ENCODE assay signal across 12 mouse cellular contexts in genomic region chr2:168333552-168334240, GRCm38 (mm10). TPM values are rescaled to one million over a fixed set of nuclear protein-coding genes. Genes with fewer than 3 reads are reported as not detected.
A peak's percentile ranks its signal among the peaks of the same experiment; 100 is the strongest.
DNase-seq lines count a peak whose midpoint lies in the region.
"Had no signal": no experiment of that assay in that cellular context is flagged by ENCODE, and none has a peak within 500 bp of the region (broad histone marks: within the 10 kb centered on the region; RNA-seq: fewer than 3 reads in every experiment).

No protein-coding gene starts in this region.

- intact Hi-C loops in left cerebral cortex, postnatal 10 days (cut with DNase I) = loop anchor here (5.0 kb wide), 1 partner anchor 109 kb away; no protein-coding TSS in a partner anchor

- peak; percentile 7 to 10 for DNase-seq in heart, adult 18-20 months
- DNase-seq in heart, adult 8-10 months (ENCODE audit: low spot score) = no peak
- DNase-seq in urinary bladder, postnatal 25 days (ENCODE audit: low spot score) = peak; percentile 9
- no peak for DNase-seq in urinary bladder, adult 2 months (ENCODE audit: low spot score)
- peak; percentile 22 for DNase-seq in lung, postnatal 14 days
- DNase-seq in right cerebral cortex, adult 18-20 months = no peak
- DNase-seq in kidney, postnatal 10 days = no peak
- DNase-seq in left cerebral cortex, postnatal 10 days (ENCODE audit: extremely low spot score in 1 of 2, low spot score in 2 of 2) = no peak
- DNase-seq: adrenal gland, adult 2 months had no signal

RNA-seq across cellular contexts. Expression of gene Kcng1, which starts 52.2 kb away (rescaled TPM):
- total RNA-seq in heart, adult 18-20 months (2021) = not detected
- not detected for total RNA-seq in heart, adult 8-10 months (2022)
- 3.4 and 16.5 TPM in 2 replicates for polyA plus RNA-seq in urinary bladder, adult 2 months (2012; rRNA removed)
- 10 to 100 TPM; 47.2 to 57.0 TPM for total RNA-seq in left cerebral cortex, postnatal 10 days (2021)
- total RNA-seq: adrenal gland, adult 2 months; heart, adult 2 months had no signal
- polyA plus RNA-seq: C2C12, macrophage had no signal

Comparison
In these comparisons a context has a peak if more than half of its experiments do, and no peak if none do; other contexts are left out.
1. DNase-seq: peak in heart, adult 18-20 months (2 of 2), urinary bladder, postnatal 25 days (single experiment) and lung, postnatal 14 days (single experiment); none in heart, adult 8-10 months (single experiment), urinary bladder, adult 2 months (single experiment), right cerebral cortex, adult 18-20 months (single experiment), kidney, postnatal 10 days (single experiment) and left cerebral cortex, postnatal 10 days (0 of 2).
2. RNA of gene Kcng1, which starts 52.2 kb away (total RNA-seq): 47.2 to 57.0 TPM in left cerebral cortex, postnatal 10 days; not detected in heart, adult 8-10 months and not detected in heart, adult 18-20 months; every median in the first group is over 10 times any median in the second.